Mouse (Mus musculus) lung, embryonic 16.5 days (tissue): Measurements from ENCODE around the gene Ncf1. TPM values are rescaled to one million over a fixed set of nuclear protein-coding genes. Genes with fewer than 3 reads are reported as not detected.

Experiments used
- ATAC-seq: fragments of 200-750 bp; cut with Nextera tagmentation; 2 replicates; pipeline ENCODE4 v1.8.0; 2017; ENCODE audit warnings: low read depth, mild to moderate bottlenecking, moderate library complexity
- H3K27ac ChIP-seq: fragments of 300-500 bp; sonication (generic); 2 replicates; pipeline ENCODE4 v1.5.1; 2014; ENCODE audit warnings: mild to moderate bottlenecking, control low read depth, low read length
- H3K27me3 ChIP-seq: fragments of 300-500 bp; sonication (generic); 2 replicates; pipeline ENCODE4 v1.6.1; 2014; ENCODE audit warnings: low read depth, low read length, mixed read lengths; ENCODE audit not compliant: control insufficient read depth, insufficient read depth
- H3K36me3 ChIP-seq: fragments of 300-500 bp; sonication (generic); 2 replicates; pipeline ENCODE4 v1.6.1; 2014; ENCODE audit warnings: low read length; ENCODE audit not compliant: control insufficient read depth, insufficient read depth
- H3K4me1 ChIP-seq: fragments of 300-500 bp; sonication (generic); replicated peaks from 2 replicates; pipeline ENCODE4 v1.6.1; 2014; ENCODE audit warnings: low read length, mixed read lengths; ENCODE audit not compliant: control insufficient read depth, insufficient read depth
- H3K4me2 ChIP-seq: fragments of 300-500 bp; sonication (generic); 2 replicates; pipeline ENCODE4 v1.6.1; 2014; ENCODE audit warnings: low read depth, low read length, control low read depth
- H3K4me3 ChIP-seq: fragments of 300-500 bp; sonication (generic); 2 replicates; pipeline ENCODE4 v1.5.1; 2014; ENCODE audit warnings: mild to moderate bottlenecking, low read length, control low read depth
- H3K9ac ChIP-seq: fragments of 300-500 bp; sonication (generic); 2 replicates; pipeline ENCODE4 v1.6.1; 2014; ENCODE audit warnings: low read length, control low read depth
- H3K9me3 ChIP-seq: fragments of 300-500 bp; sonication (generic); 2 replicates; pipeline ENCODE4 v1.6.1; 2016; ENCODE audit warnings: low read length; ENCODE audit not compliant: control insufficient read depth
- WGBS: fragments of 180-500 bp; shearing (Covaris S2); extraction: QIAGEN DNeasy Blood & Tissue Kit; methylation state at CpG from one replicate; pipeline ENCODE4 v1.1.7; 2014; 5-methylcytosine and 5-hydroxymethylcytosine counted together
- polyA plus RNA-seq: library from polyadenylated mRNA; unstranded; fragments of >200 nt; fragmentation: Nextera tagmentation; extraction: Ambion mirVana; gene quantifications from 2 replicates; pipeline ENCODE4 v1.2.1, GENCODE M21; 2015

Ncf1 gene
- polyA plus RNA-seq, 1 experiment from 2014 or later: 9.0 TPM

DNA sequence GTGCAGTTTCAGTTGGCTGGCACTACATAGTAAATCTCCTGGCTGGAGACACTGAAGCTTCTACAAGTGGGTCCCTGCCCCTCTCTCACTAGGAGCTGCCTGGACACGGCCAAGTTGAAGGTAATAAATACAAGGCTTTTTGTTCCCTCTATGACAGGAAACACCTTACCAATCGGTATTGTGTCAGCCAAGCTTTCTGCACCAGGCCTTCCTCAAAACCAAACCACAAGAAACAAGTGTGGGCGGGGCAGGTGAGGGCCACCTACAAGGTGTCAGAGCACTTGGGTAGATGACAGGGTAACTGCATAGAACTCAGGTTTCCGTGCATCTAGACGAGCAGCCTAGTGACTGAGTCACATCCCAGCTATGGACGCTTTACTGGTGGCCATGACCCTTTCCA lies 7.4 kb upstream of the Ncf1 start:
- no peak overlapping the region for H3K9ac ChIP-seq
- 70% methylated on average over 6 of the region's 6 CpGs for WGBS
- no peak overlapping the region for H3K4me2 ChIP-seq
- H3K27ac ChIP-seq: no peak overlapping the region
- H3K36me3 ChIP-seq: peaks cover 52% of the 10 kb centered on the region
- no peaks in the 10 kb centered on the region for H3K27me3 ChIP-seq
- H3K4me3 ChIP-seq: no peak overlapping the region
- H3K9me3 ChIP-seq: no peaks in the 10 kb centered on the region
- H3K4me1 ChIP-seq: peaks cover 36% of the 10 kb centered on the region
- ATAC-seq: no peak

DNA sequence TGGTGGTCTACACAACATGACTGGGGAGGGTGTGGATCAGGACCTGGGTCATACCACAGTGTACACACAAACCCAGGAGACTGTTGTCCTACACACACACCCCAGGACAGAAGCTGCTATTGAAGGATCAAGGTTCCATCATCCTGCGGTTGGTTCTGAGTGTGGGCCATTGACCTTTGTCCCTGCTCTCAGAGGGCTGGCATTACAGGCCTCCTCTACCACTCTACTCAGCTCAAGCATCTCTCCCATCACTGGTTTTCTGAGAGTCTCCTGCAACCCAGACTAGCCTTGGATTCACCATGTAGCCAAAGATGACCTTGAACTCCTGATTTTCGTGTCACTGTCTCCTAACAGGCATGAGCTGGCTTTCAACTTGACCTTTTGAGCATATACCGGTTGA lies 6.8 kb upstream of the Ncf1 start:
- WGBS: 74% methylated on average over 3 of the region's 3 CpGs
- H3K27ac ChIP-seq: no peak overlapping the region
- no peak overlapping the region for H3K9ac ChIP-seq

DNA sequence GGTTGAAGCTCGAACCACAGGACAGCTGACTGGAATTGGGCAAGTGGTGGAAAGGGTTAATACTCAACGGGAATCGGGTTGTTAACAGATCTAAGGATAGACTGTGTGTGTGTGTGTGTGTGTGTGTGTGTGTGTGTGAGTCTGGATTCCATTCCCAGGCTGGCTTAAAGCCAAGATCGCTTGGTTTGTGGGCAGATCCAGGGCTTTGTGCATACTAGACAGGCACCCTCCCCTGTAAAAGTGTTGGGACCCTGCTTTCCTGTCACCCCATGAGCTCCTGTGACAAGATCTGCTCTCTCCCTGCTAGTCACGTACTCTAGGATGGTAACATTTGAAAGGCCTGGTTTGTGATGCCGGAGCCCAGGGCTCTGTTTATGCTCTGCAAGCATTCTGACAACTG lies 5.7 kb upstream of the Ncf1 start:
- Histone ChIP-seq H3K9me3 (no peaks in the 10 kb centered on the region), H3K27me3 (no peaks in the 10 kb centered on the region), H3K27ac (peak overlapping the region; percentile 28), H3K4me3 (no peak overlapping the region), H3K4me1 (peaks cover 38% of the 10 kb centered on the region), H3K4me2 (no peak overlapping the region), H3K36me3 (peaks cover 37% of the 10 kb centered on the region), H3K9ac (peak overlapping the region; percentile 30; the same call in 1 of the 2 replicates)
- ATAC-seq: peak; percentile 52
- 22% methylated on average over 6 of the region's 6 CpGs for WGBS

More for the DNA sequence above, 6.8 kb upstream of the Ncf1 start:
- Histone ChIP-seq H3K4me3 (no peak overlapping the region), H3K36me3 (peaks cover 47% of the 10 kb centered on the region), H3K4me1 (peaks cover 38% of the 10 kb centered on the region), H3K9me3 (no peaks in the 10 kb centered on the region), H3K27me3 (no peaks in the 10 kb centered on the region), H3K4me2 (no peak overlapping the region)
- no peak for ATAC-seq

DNA sequence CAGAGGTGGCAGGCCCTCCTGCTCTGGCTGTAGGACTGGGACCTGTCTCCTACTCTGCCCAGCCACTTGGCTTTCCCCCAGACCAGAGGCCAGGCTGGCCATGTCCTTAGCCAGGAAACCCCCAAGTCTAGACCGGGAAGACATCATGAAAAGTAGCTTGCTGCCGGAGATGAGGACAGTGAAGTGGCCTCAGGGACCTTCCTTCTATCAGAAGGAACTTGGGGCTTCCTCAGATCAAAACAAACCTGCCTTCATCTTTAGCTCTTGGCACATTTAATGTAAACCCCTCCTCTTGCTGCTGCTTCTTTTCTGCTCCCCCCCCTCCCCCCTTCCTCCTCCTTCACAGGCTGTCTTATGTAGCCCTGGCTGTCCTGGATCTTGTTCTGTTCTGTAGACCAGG lies 4.8 kb upstream of the Ncf1 start:
- Histone ChIP-seq H3K27me3 (no peaks in the 10 kb centered on the region), H3K4me1 (peaks cover 38% of the 10 kb centered on the region), H3K9me3 (no peaks in the 10 kb centered on the region), H3K4me3 (no peak overlapping the region), H3K36me3 (peaks cover 29% of the 10 kb centered on the region), H3K9ac (no peak overlapping the region), H3K4me2 (no peak overlapping the region), H3K27ac (peak overlapping the region; percentile 32)
- no peak for ATAC-seq
- 28% methylated on average over 2 of the region's 2 CpGs for WGBS

DNA sequence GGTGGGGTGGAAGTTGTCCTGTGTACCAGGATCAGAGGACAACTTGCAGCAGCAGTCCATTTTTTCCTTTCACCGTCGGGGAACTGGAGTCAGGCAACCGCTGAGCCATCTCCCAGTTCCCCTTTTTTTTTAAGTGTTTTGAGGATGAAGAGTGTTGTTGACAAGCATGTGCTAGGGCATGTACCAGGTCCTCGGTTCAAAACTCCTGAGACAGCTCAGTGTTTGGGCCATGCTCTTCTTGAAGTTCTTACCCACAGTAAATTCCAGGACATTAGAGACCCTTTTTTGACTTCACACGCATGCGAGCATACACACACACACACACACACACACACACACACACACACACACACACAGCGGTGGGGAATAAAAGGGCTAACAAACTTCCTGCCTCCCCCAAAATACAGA lies 3.8 kb upstream of the Ncf1 start:
- Histone ChIP-seq H3K27ac (no peak overlapping the region), H3K4me1 (peaks cover 42% of the 10 kb centered on the region), H3K4me3 (no peak overlapping the region), H3K27me3 (no peaks in the 10 kb centered on the region), H3K9ac (no peak overlapping the region), H3K36me3 (peaks cover 19% of the 10 kb centered on the region), H3K4me2 (no peak overlapping the region), H3K9me3 (no peaks in the 10 kb centered on the region)
- WGBS: 28% methylated on average over 7 of the region's 7 CpGs
- ATAC-seq: no peak

DNA sequence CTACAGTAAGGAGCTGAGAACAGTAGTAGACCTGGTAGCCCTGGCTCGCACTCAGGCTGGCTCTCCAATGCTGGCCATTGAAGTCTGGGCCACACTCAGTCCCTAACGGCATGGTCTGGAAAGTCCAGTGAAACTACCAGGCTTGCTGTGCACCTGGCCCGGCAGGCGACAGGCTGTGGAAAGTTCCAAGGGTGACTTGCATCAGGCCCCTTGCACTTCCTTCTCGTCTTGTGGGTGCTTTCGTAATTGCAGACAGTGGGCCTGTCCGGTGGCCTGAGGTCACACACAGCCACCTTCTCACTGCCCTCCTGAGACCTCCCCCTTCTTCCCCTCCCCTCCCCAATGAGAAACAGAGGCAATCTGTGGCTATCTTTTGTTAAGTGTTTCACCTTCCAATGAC lies 3.1 kb upstream of the Ncf1 start:
- Histone ChIP-seq H3K4me2 (no peak overlapping the region), H3K9ac (0 out of 2 replicates have a peak overlapping the region, but pooled peaks have one; percentile 14), H3K4me3 (no peak overlapping the region), H3K27me3 (no peaks in the 10 kb centered on the region), H3K36me3 (peaks cover 12% of the 10 kb centered on the region), H3K9me3 (no peaks in the 10 kb centered on the region), H3K4me1 (peaks cover 48% of the 10 kb centered on the region), H3K27ac (peak overlapping the region; percentile 78)
- peak; percentile 8; the same call in 1 of the 2 replicates for ATAC-seq
- WGBS: 26% methylated on average over 7 of the region's 7 CpGs

DNA sequence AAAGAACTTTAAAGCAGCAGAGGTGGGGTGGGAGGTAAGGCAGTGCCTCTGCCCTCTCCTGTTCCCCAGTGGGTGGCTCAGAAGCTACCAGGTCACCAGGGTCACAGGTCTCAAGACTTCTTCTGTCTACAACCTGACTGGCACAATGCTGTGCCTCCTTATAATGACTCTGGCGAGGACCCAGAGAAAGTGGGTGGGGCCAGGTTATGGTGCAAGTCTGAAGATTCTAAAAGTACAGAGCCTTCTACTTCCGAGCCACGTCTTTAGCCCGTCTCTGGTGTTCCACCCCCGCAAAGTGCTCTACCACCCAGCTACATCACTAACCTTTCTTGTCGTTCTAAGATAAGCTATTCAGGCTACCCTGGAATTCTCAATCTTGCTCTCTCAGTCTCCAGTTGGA lies 2.7 kb upstream of the Ncf1 start:
- Histone ChIP-seq H3K4me1 (peaks cover 52% of the 10 kb centered on the region), H3K27ac (peak overlapping the region; percentile 78), H3K27me3 (no peaks in the 10 kb centered on the region), H3K9me3 (no peaks in the 10 kb centered on the region), H3K4me3 (no peak overlapping the region), H3K9ac (no peak overlapping the region), H3K36me3 (peaks cover 8% of the 10 kb centered on the region), H3K4me2 (no peak overlapping the region)
- WGBS: 33% methylated on average over 6 of the region's 6 CpGs
- ATAC-seq: no peak

DNA sequence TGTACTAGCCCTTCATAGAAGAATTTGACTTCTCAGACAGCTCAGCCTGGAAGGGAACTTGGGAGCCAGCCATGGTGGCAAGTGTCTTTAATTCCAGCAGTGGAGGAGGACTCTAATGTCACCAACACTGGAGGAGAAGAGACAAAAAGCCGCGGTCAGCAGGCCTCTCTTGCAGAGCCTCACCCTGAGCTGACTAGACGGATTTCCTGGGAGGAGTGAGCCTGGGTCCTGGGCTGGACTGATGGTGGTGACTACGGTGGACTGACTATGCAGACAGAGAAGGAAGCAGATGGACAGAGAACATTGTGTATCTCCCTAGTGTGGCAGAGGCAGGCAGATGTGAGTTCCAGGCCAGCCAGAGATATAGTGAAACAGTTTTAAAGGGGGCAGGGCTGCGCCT lies 2.0 kb upstream of the Ncf1 start:
- H3K4me2 ChIP-seq: no peak overlapping the region
- H3K4me1 ChIP-seq: peaks cover 60% of the 10 kb centered on the region
- no peak overlapping the region for H3K9ac ChIP-seq
- no peak overlapping the region for H3K27ac ChIP-seq
- H3K36me3 ChIP-seq: peaks cover 5% of the 10 kb centered on the region; the same call in 1 of the 2 replicates
- H3K27me3 ChIP-seq: no peaks in the 10 kb centered on the region
- H3K4me3 ChIP-seq: no peak overlapping the region
- no peaks in the 10 kb centered on the region for H3K9me3 ChIP-seq
- 72% methylated on average over 5 of the region's 5 CpGs for WGBS
- no peak for ATAC-seq

DNA sequence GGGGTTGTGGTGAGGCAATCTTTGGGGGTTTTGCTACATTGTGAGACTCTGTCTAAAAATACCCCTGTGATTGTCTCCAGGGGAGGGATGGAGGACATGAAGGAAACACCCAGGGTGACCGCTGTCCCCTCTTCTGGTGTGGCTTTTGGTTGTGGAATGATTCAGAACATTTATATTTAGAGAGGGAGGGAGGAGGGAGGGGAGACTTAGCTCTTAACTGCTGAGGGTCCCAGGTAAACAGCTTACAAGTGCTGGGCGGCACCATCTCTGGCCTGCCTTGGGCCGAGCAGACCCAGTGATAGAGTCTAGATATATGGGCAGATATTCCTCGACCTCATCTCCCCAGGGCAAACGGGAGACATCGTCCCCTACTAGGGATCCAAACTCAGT lies 1.2 kb downstream of the Ncf1 start:
- whole genome bisulfite sequencing: 42% methylated on average over 6 of the region's 6 CpGs
- no peak overlapping the region for H3K4me3 ChIP-seq
- H3K4me2 ChIP-seq: peak overlapping the region; percentile 31; the same call in 1 of the 2 replicates
- no peaks in the 10 kb centered on the region for H3K36me3 ChIP-seq
- H3K4me1 ChIP-seq: peaks cover 44% of the 10 kb centered on the region
- no peak for ATAC-seq
- no peaks in the 10 kb centered on the region for H3K27me3 ChIP-seq
- H3K27ac ChIP-seq: peak overlapping the region; percentile 71
- H3K9me3 ChIP-seq: no peaks in the 10 kb centered on the region
- H3K9ac ChIP-seq: 0 out of 2 replicates have a peak overlapping the region, but pooled peaks have one; percentile 39
